Mouse (Mus musculus): ENCODE measurements at regions not wholly inside any gene's neighbourhood (a gene's known extent, or its start where the extent isn't known, plus 50 kb on each side); places are given as distances from the start of the nearest gene placed in this dataset.

DNA sequence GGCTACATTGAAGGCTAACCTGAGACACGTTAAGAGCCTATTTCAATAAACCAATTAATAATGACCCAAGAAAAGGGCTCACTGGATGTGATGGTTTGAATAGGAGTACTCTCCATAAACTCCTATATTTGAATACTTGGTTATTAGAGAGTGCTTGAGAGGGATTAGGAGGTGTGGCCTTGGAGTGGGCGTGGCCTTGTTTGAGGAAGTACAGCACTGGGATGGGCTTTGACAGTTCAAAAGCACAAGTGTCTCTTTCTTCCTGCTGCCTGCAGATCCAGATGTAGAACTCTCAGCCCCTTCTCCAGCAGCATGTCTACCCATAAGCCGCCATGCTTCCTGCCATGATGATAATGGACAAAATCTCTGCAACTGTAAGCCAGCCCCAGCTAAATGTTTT, 89.7 kb upstream of the Wnt4 start:
- peaks cover 2% of the 10 kb centered on the region; the same call in 1 of the 2 replicates for H3K27me3 ChIP-seq (ENCODE audit: insufficient read depth, low read length)
- H3K36me3 ChIP-seq (replicated peaks), result no peaks in the 10 kb centered on the region
- DNase-seq (ENCODE audit: low spot score) (no peak), ATAC-seq (ENCODE audit: extremely low read depth, insufficient number of reproducible peaks, low FRiP score, poor library complexity, severe bottlenecking) (no peak)
- no peak overlapping the region for H3K4me3 ChIP-seq (ENCODE audit: low read depth, low read length)
- TF ChIP-seq GATA1 (IDR thresholded peaks at IDR 0.05; ENCODE audit: borderline replicate concordance, low read length), result no peak
- no peak for TF ChIP-seq TAL1 (conservative IDR thresholded peaks at IDR 0.05; ENCODE audit: low read depth, low read length)
- no peak for TF ChIP-seq CTCF (IDR thresholded peaks at IDR 0.05; ENCODE audit: low read depth, low read length)
- TF ChIP-seq POLR2AphosphoS5 (IDR thresholded peaks at IDR 0.05; ENCODE audit: insufficient replicate concordance, low read depth, low read length), result no peak
- no peak for TF ChIP-seq GATA2 (IDR thresholded peaks at IDR 0.05; ENCODE audit: borderline replicate concordance, low read depth, low read length)
- H3K4me1 ChIP-seq (ENCODE audit: insufficient read depth, low read depth, low read length), result no peaks in the 10 kb centered on the region
- H3K9me3 ChIP-seq (replicated peaks), result no peaks in the 10 kb centered on the region

DNA sequence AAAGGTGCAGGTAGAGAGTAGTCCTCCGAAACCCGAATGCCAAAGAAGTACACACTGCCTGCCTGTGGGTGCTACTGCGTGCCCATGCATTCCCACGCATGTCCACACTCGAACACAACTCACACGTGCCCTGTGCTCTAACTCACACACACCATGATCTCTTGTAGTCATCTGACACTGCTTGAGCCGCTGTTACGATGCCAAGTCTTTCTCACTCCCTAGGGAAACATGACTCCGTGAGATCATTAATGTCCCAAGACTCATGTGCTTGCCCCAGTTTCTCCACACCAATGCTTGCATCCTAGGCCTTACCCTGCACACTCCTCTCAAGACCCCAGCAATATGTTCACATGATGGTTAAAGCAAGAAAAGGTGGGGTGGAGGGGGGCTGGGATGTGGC, 90.2 kb upstream of the Wnt4 start:
- ATAC-seq (ENCODE audit: extremely low read depth, insufficient number of reproducible peaks, low FRiP score, poor library complexity, severe bottlenecking) (no peak), DNase-seq (ENCODE audit: low spot score) (no peak)
- TF ChIP-seq GATA2 (IDR thresholded peaks at IDR 0.05; ENCODE audit: borderline replicate concordance, low read depth, low read length) (no peak), CTCF (IDR thresholded peaks at IDR 0.05; ENCODE audit: low read depth, low read length) (no peak), TAL1 (conservative IDR thresholded peaks at IDR 0.05; ENCODE audit: low read depth, low read length) (no peak), GATA1 (IDR thresholded peaks at IDR 0.05; ENCODE audit: borderline replicate concordance, low read length) (no peak), POLR2AphosphoS5 (IDR thresholded peaks at IDR 0.05; ENCODE audit: insufficient replicate concordance, low read depth, low read length) (no peak)
- Histone ChIP-seq H3K4me1 (ENCODE audit: insufficient read depth, low read depth, low read length) (no peaks in the 10 kb centered on the region), H3K36me3 (replicated peaks) (no peaks in the 10 kb centered on the region), H3K9me3 (replicated peaks) (no peaks in the 10 kb centered on the region), H3K4me3 (ENCODE audit: low read depth, low read length) (no peak overlapping the region), H3K27me3 (ENCODE audit: insufficient read depth, low read length) (no peaks in the 10 kb centered on the region; the same call in 1 of the 2 replicates)

DNA sequence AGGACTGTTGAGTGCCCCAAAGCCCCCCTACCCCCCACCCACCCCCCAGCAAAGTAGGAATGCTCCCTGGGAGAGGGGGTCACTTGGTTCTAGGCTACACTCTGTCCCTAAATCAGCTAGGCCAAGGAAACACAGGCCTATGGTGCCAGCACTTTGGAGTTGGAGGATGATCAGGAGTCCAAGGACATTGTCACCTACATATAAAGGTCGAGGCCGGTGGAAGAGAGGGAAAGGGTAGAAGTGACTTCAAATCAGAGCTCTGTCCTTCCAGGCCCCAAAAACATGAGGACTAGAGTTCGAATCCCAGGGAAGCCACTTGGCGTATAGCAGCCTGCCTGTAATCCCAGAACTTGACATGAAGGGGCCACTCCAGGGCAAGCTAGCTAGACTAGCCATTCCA, 92.3 kb upstream of the Wnt4 start:
- no peaks in the 10 kb centered on the region for H3K9me3 ChIP-seq (replicated peaks)
- H3K27me3 ChIP-seq (ENCODE audit: insufficient read depth, low read length), result no peaks in the 10 kb centered on the region
- TF ChIP-seq POLR2AphosphoS5 (IDR thresholded peaks at IDR 0.05; ENCODE audit: insufficient replicate concordance, low read depth, low read length) (no peak), GATA1 (IDR thresholded peaks at IDR 0.05; ENCODE audit: borderline replicate concordance, low read length) (no peak), CTCF (IDR thresholded peaks at IDR 0.05; ENCODE audit: low read depth, low read length) (no peak), GATA2 (IDR thresholded peaks at IDR 0.05; ENCODE audit: borderline replicate concordance, low read depth, low read length) (no peak), TAL1 (conservative IDR thresholded peaks at IDR 0.05; ENCODE audit: low read depth, low read length) (no peak)
- ATAC-seq (ENCODE audit: extremely low read depth, insufficient number of reproducible peaks, low FRiP score, poor library complexity, severe bottlenecking) (no peak), DNase-seq (ENCODE audit: low spot score) (no peak)
- H3K4me3 ChIP-seq (ENCODE audit: low read depth, low read length), result no peak overlapping the region
- no peaks in the 10 kb centered on the region for H3K36me3 ChIP-seq (replicated peaks)
- H3K4me1 ChIP-seq (ENCODE audit: insufficient read depth, low read depth, low read length), result no peaks in the 10 kb centered on the region

- H3K4me3 ChIP-seq (ENCODE audit: low read depth, low read length), result no peak overlapping the region
- TF ChIP-seq TAL1 (conservative IDR thresholded peaks at IDR 0.05; ENCODE audit: low read depth, low read length) (no peak), CTCF (IDR thresholded peaks at IDR 0.05; ENCODE audit: low read depth, low read length) (no peak), POLR2AphosphoS5 (IDR thresholded peaks at IDR 0.05; ENCODE audit: insufficient replicate concordance, low read depth, low read length) (no peak), GATA1 (IDR thresholded peaks at IDR 0.05; ENCODE audit: borderline replicate concordance, low read length) (no peak), GATA2 (IDR thresholded peaks at IDR 0.05; ENCODE audit: borderline replicate concordance, low read depth, low read length) (no peak)
- ATAC-seq (ENCODE audit: extremely low read depth, insufficient number of reproducible peaks, low FRiP score, poor library complexity, severe bottlenecking) (no peak), DNase-seq (ENCODE audit: low spot score) (no peak)
- H3K27me3 ChIP-seq (ENCODE audit: insufficient read depth, low read length), result no peaks in the 10 kb centered on the region; the same call in 1 of the 2 replicates
- H3K9me3 ChIP-seq (replicated peaks), result no peaks in the 10 kb centered on the region
- H3K36me3 ChIP-seq (replicated peaks), result no peaks in the 10 kb centered on the region
- no peaks in the 10 kb centered on the region for H3K4me1 ChIP-seq (ENCODE audit: insufficient read depth, low read depth, low read length)
Measured at GRCm38 (mm10) chr4:137183181-137183850, 94.0 kb upstream of the Wnt4 start.

- DNase-seq (ENCODE audit: low spot score) (no peak), ATAC-seq (ENCODE audit: extremely low read depth, insufficient number of reproducible peaks, low FRiP score, poor library complexity, severe bottlenecking) (no peak)
- no peaks in the 10 kb centered on the region for H3K4me1 ChIP-seq (ENCODE audit: insufficient read depth, low read depth, low read length)
- TF ChIP-seq GATA1 (IDR thresholded peaks at IDR 0.05; ENCODE audit: borderline replicate concordance, low read length) (no peak), CTCF (IDR thresholded peaks at IDR 0.05; ENCODE audit: low read depth, low read length) (no peak), POLR2AphosphoS5 (IDR thresholded peaks at IDR 0.05; ENCODE audit: insufficient replicate concordance, low read depth, low read length) (no peak), GATA2 (IDR thresholded peaks at IDR 0.05; ENCODE audit: borderline replicate concordance, low read depth, low read length) (no peak), TAL1 (conservative IDR thresholded peaks at IDR 0.05; ENCODE audit: low read depth, low read length) (no peak)
- no peaks in the 10 kb centered on the region for H3K36me3 ChIP-seq (replicated peaks)
- H3K4me3 ChIP-seq (ENCODE audit: low read depth, low read length), result no peak overlapping the region
- H3K9me3 ChIP-seq (replicated peaks), result no peaks in the 10 kb centered on the region
- H3K27me3 ChIP-seq (ENCODE audit: insufficient read depth, low read length), result no peaks in the 10 kb centered on the region; the same call in 1 of the 2 replicates
Measured at GRCm38 (mm10) chr4:137182547-137182946, 94.7 kb upstream of the Wnt4 start.

GRCm38 (mm10) chr4:137181252-137181651, 96.0 kb upstream of the Wnt4 start:
- no peak overlapping the region for H3K4me3 ChIP-seq (ENCODE audit: low read depth, low read length)
- no peaks in the 10 kb centered on the region for H3K4me1 ChIP-seq (ENCODE audit: insufficient read depth, low read depth, low read length)
- ATAC-seq (ENCODE audit: extremely low read depth, insufficient number of reproducible peaks, low FRiP score, poor library complexity, severe bottlenecking) (no peak), DNase-seq (ENCODE audit: low spot score) (no peak)
- no peaks in the 10 kb centered on the region for H3K36me3 ChIP-seq (replicated peaks)
- no peak for TF ChIP-seq GATA2 (IDR thresholded peaks at IDR 0.05; ENCODE audit: borderline replicate concordance, low read depth, low read length)
- no peak for TF ChIP-seq GATA1 (IDR thresholded peaks at IDR 0.05; ENCODE audit: borderline replicate concordance, low read length)
- no peak for TF ChIP-seq CTCF (IDR thresholded peaks at IDR 0.05; ENCODE audit: low read depth, low read length)
- no peak for TF ChIP-seq TAL1 (conservative IDR thresholded peaks at IDR 0.05; ENCODE audit: low read depth, low read length)
- TF ChIP-seq POLR2AphosphoS5 (IDR thresholded peaks at IDR 0.05; ENCODE audit: insufficient replicate concordance, low read depth, low read length), result no peak
- no peaks in the 10 kb centered on the region; the same call in 1 of the 2 replicates for H3K27me3 ChIP-seq (ENCODE audit: insufficient read depth, low read length)
- H3K9me3 ChIP-seq (replicated peaks), result no peaks in the 10 kb centered on the region

Data from G1E (cell line).